Mouse (Mus musculus): ENCODE data around the gene Lrrc47.

The Lrrc47 gene

GRCm38 (mm10) chr4:154023754-154024601, 12.4 kb downstream of the Lrrc47 start:
- DNase-seq (ENCODE audit: low spot score) = peak; percentile 55

GRCm38 (mm10) chr4:154024729-154025521, 13.4 kb downstream of the Lrrc47 start:
- peak; percentile 30 for DNase-seq (ENCODE audit: low spot score)

GRCm38 (mm10) chr4:154025641-154026440, 14.3 kb downstream of the Lrrc47 start, which contains the start of gene Smim1:
Gene Smim1, minus strand, starts transcription at chr4:154026230.
- peak; percentile 52 for DNase-seq (ENCODE audit: low spot score)

GRCm38 (mm10) chr4:154026441-154026761, 14.9 kb downstream of the Lrrc47 start:
- DNase-seq (ENCODE audit: low spot score) = no peak

GRCm38 (mm10) chr4:154028066-154028465, 16.5 kb downstream of the Lrrc47 start:
- DNase-seq (ENCODE audit: low spot score) = no peak

GRCm38 (mm10) chr4:154028646-154029045, 17.1 kb downstream of the Lrrc47 start:
- DNase-seq (ENCODE audit: low spot score) = no peak

GRCm38 (mm10) chr4:154037123-154037522, 25.6 kb downstream of the Lrrc47 start:
- DNase-seq (ENCODE audit: low spot score) = no peak

- DNase-seq (ENCODE audit: low spot score) = no peak
Observed at GRCm38 (mm10) chr4:154042577-154042976, 31.0 kb downstream of the Lrrc47 start, which contains the start of gene Ccdc27. Gene Ccdc27, minus strand, starts transcription at chr4:154042677.

GRCm38 (mm10) chr4:154045837-154046236, 34.3 kb downstream of the Lrrc47 start:
- DNase-seq (ENCODE audit: low spot score) = no peak

- no peak for DNase-seq (ENCODE audit: low spot score)
Observed at GRCm38 (mm10) chr4:154051401-154051800, 39.9 kb downstream of the Lrrc47 start.

GRCm38 (mm10) chr4:154053065-154053464, 41.5 kb downstream of the Lrrc47 start:
- DNase-seq (ENCODE audit: low spot score) = no peak

- no peak for DNase-seq (ENCODE audit: low spot score)
Observed at GRCm38 (mm10) chr4:154055482-154055881, 44.0 kb downstream of the Lrrc47 start.

- DNase-seq (ENCODE audit: low spot score) = no peak
Observed at GRCm38 (mm10) chr4:154056046-154056445, 44.5 kb downstream of the Lrrc47 start.

GRCm38 (mm10) chr4:154056661-154057060, 45.1 kb downstream of the Lrrc47 start:
- DNase-seq (ENCODE audit: low spot score) = no peak

- no peak for DNase-seq (ENCODE audit: low spot score)
Observed at GRCm38 (mm10) chr4:154057696-154058095, 46.2 kb downstream of the Lrrc47 start.

- no peak for DNase-seq (ENCODE audit: low spot score)
Observed at GRCm38 (mm10) chr4:154064827-154065773, 53.6 kb downstream of the Lrrc47 start.

- no peak for DNase-seq (ENCODE audit: low spot score)
Observed at GRCm38 (mm10) chr4:154070896-154071295, 59.4 kb downstream of the Lrrc47 start.

Data from spleen, adult 12 weeks (tissue).